Mouse (Mus musculus) spleen, adult 2 months (tissue): ENCODE results near the gene Gm4894. TPM values are rescaled to one million over a fixed set of nuclear protein-coding genes. Genes with fewer than 3 reads are reported as not detected.

Experiments used
- DNase-seq, 2 experiments: peaks; one replicate each; pipeline versions ENCODE4 v3.0.0 to v3.0.0-alpha.2; 2012 to 2021; ENCODE audit warnings: low spot score in 2 of 2, low read depth in 1 of 2
- H3K27ac ChIP-seq: fragments of 200-500 bp; 2 replicates; pipeline ENCODE4 v1.5.1; 2012; ENCODE audit warnings: low read length, inconsistent platforms; ENCODE audit not compliant: insufficient read depth
- H3K27me3 ChIP-seq: fragments of 200-500 bp; 2 replicates; pipeline ENCODE4 v1.6.1; 2012; ENCODE audit warnings: mild to moderate bottlenecking, moderate library complexity, low read length, inconsistent platforms; ENCODE audit not compliant: control insufficient read depth, insufficient read depth
- H3K36me3 ChIP-seq: fragments of 200-500 bp; 2 replicates; pipeline ENCODE4 v1.6.1; 2012; ENCODE audit warnings: mild to moderate bottlenecking, low read length, inconsistent platforms; ENCODE audit not compliant: control insufficient read depth, insufficient read depth
- H3K4me1 ChIP-seq: fragments of 200-500 bp; 2 replicates; pipeline ENCODE4 v1.6.1; 2011; ENCODE audit warnings: inconsistent platforms; ENCODE audit not compliant: control insufficient read depth, insufficient read depth, insufficient read length
- H3K4me3 ChIP-seq: fragments of 200-500 bp; 2 replicates; pipeline ENCODE4 v1.5.1; 2011; ENCODE audit warnings: mild to moderate bottlenecking, inconsistent platforms; ENCODE audit not compliant: insufficient read depth, insufficient read length; ENCODE audit errors: extremely low read depth
- CTCF ChIP-seq: fragments of 200-500 bp; IDR thresholded peaks from 2 replicates; pipeline ENCODE4 v1.5.1; 2011; ENCODE audit warnings: mild to moderate bottlenecking, inconsistent platforms; ENCODE audit not compliant: insufficient read depth, insufficient read length, insufficient replicate concordance; ENCODE audit errors: extremely low read depth
- POLR2A ChIP-seq: fragments of 200-500 bp; IDR thresholded peaks from 2 replicates; pipeline ENCODE4 v1.6.1; 2011; ENCODE audit warnings: low read depth, low read length, inconsistent platforms
- WGBS: fragments of 180-500 bp; shearing (Covaris S2); methylation state at CpG from one replicate; pipeline ENCODE4 v1.1.7; 2018; 5-methylcytosine and 5-hydroxymethylcytosine counted together
- polyA plus RNA-seq: library from polyadenylated mRNA; depleted of rRNA; stranded (reverse); fragments of >200 nt; gene quantifications from 2 replicates; pipeline ENCODE4 v1.2.3, GENCODE M21; 2012; rRNA removed

The Gm4894 gene
- not detected in 2 replicates for polyA plus RNA-seq

GRCm38 (mm10) chr9:49250231-49250630 is at the start of gene Gm4894:
Gm4894 (plus strand) TSS chr9:49250531.
- Histone ChIP-seq H3K27ac (no peak within 1 kb of the TSS), H3K4me1 (no peaks in the 10 kb centered on the region), H3K4me3 (no peak within 1 kb of the TSS), H3K27me3 (no peaks in the 10 kb centered on the region), H3K36me3 (no peaks in the 10 kb centered on the region)
- no peak for DNase-seq
- TF ChIP-seq POLR2A (no peak), CTCF (no peak)
- 64% methylated on average over 6 of the region's 6 CpGs for WGBS

- Histone ChIP-seq H3K27ac (no peak overlapping the region), H3K27me3 (no peaks in the 10 kb centered on the region), H3K4me1 (no peaks in the 10 kb centered on the region), H3K4me3 (no peak overlapping the region), H3K36me3 (no peaks in the 10 kb centered on the region)
- DNase-seq: no peak
- 54% methylated on average over 15 of the region's 15 CpGs for WGBS
- TF ChIP-seq CTCF (no peak), POLR2A (no peak)
Observed at GRCm38 (mm10) chr9:49206331-49206730, 44.0 kb upstream of the Gm4894 start.

- Histone ChIP-seq H3K36me3 (no peaks in the 10 kb centered on the region), H3K4me3 (no peak overlapping the region), H3K27ac (no peak overlapping the region), H3K27me3 (no peaks in the 10 kb centered on the region), H3K4me1 (no peaks in the 10 kb centered on the region)
- no peak for TF ChIP-seq CTCF
- no peak for TF ChIP-seq POLR2A
- 55% methylated on average over 1 of the region's 1 CpGs for WGBS
- DNase-seq: no peak
Observed at GRCm38 (mm10) chr9:49211493-49211892, 38.8 kb upstream of the Gm4894 start.

DNA sequence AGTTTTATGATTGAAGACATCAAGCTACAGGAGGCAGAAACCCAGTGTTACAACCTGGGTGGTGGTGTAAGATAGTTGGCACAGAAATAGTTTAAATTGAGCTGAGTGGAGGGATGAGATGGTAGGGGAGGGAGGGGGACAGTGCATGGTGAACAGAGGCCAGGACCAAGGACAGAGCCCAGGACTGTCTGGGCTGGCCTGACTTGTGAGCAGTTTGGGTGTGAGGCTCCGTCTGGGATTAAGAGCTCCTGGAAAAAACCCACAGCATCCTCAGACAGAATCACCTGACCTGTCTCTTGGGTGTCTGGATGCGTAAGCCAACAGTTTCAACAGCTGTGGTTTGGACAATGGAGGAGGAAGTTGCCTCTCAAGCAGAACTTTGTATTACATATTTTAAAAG is 35.6 kb upstream of the Gm4894 start:
- Histone ChIP-seq H3K36me3 (no peaks in the 10 kb centered on the region), H3K4me1 (no peaks in the 10 kb centered on the region), H3K4me3 (no peak overlapping the region), H3K27me3 (no peaks in the 10 kb centered on the region), H3K27ac (no peak overlapping the region)
- WGBS: 29% methylated on average over 2 of the region's 2 CpGs
- TF ChIP-seq CTCF: no peak
- no peak for TF ChIP-seq POLR2A
- no peak for DNase-seq

GRCm38 (mm10) chr9:49217626-49218607 is 32.4 kb upstream of the Gm4894 start:
- WGBS: 82% methylated on average over 20 of the region's 20 CpGs
- TF ChIP-seq CTCF: no peak
- TF ChIP-seq POLR2A: no peak
- no peaks in the 10 kb centered on the region for H3K4me1 ChIP-seq
- no peaks in the 10 kb centered on the region for H3K27me3 ChIP-seq
- no peak for DNase-seq
- no peak overlapping the region for H3K4me3 ChIP-seq
- H3K36me3 ChIP-seq: no peaks in the 10 kb centered on the region
- no peak overlapping the region for H3K27ac ChIP-seq

DNA sequence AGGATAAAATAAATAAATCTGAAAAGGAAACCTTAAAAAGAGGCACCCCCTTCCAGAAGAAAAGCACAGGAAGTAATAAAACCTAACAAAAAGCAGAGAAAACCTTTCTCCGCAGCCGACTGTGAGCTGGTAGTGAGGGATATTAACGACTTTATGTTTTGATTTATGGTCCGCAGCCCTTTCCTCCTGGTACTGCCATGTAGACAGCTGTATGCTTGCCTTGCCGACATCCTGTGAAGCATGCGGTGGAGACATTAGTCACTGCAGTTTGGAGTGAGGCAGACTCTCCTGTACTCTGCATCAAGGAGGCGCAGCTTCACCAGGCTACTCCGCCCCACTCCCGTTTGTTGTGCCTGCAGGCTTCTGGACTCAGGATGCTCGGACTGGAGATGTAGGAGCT is 25.8 kb upstream of the Gm4894 start:
- 42% methylated on average over 10 of the region's 10 CpGs for WGBS
- H3K4me1 ChIP-seq: no peaks in the 10 kb centered on the region
- no peaks in the 10 kb centered on the region for H3K36me3 ChIP-seq
- H3K4me3 ChIP-seq: no peak overlapping the region
- H3K27ac ChIP-seq: no peak overlapping the region
- TF ChIP-seq POLR2A (no peak), CTCF (no peak)
- DNase-seq: no peak
- H3K27me3 ChIP-seq: no peaks in the 10 kb centered on the region

GRCm38 (mm10) chr9:49227442-49227841 is 22.9 kb upstream of the Gm4894 start:
- no peak for TF ChIP-seq CTCF
- TF ChIP-seq POLR2A: no peak
- no peak overlapping the region for H3K27ac ChIP-seq
- H3K4me1 ChIP-seq: no peaks in the 10 kb centered on the region
- DNase-seq: no peak
- H3K36me3 ChIP-seq: no peaks in the 10 kb centered on the region
- 61% methylated on average over 9 of the region's 9 CpGs for WGBS
- no peaks in the 10 kb centered on the region for H3K27me3 ChIP-seq
- H3K4me3 ChIP-seq: no peak overlapping the region
